Mouse (Mus musculus) limb, embryonic 11.5 days (tissue): Measurements from ENCODE around the gene Cdk5rap3. TPM values are rescaled to one million over a fixed set of nuclear protein-coding genes. Genes with fewer than 3 reads are reported as not detected.

Source experiments
- polyA plus RNA-seq: library from polyadenylated mRNA; unstranded; fragments of >200 nt; fragmentation: Nextera tagmentation; extraction: Ambion mirVana; gene quantifications from 2 replicates; pipeline ENCODE4 v1.2.1, GENCODE M21; 2014

Gene Cdk5rap3
- polyA plus RNA-seq, 1 experiment from 2014 or later, result 77.0 TPM

Other genes with a start within 250 kb of the Cdk5rap3 start
- 10.3 and 11.3 TPM in 2 replicates for gene Snx11, start 138.9 kb downstream of the Cdk5rap3 start, polyA plus RNA-seq
- 172 and 179 TPM in 2 replicates for gene Cbx1, start 127.4 kb downstream of the Cdk5rap3 start, polyA plus RNA-seq
- 30.1 and 33.7 TPM in 2 replicates for gene Nfe2l1, start 86.5 kb downstream of the Cdk5rap3 start, polyA plus RNA-seq
- gene Copz2, start 66.6 kb downstream of the Cdk5rap3 start, polyA plus RNA-seq, result 53.8 and 56.8 TPM in 2 replicates
- gene Prr15l, start 11.6 kb upstream of the Cdk5rap3 start, polyA plus RNA-seq, result 0.35 and 0.97 TPM in 2 replicates
- gene Pnpo, start 27.5 kb upstream of the Cdk5rap3 start, polyA plus RNA-seq, result 25.5 and 27.5 TPM in 2 replicates
- 23.4 and 25.8 TPM in 2 replicates for gene Sp2, start 66.5 kb upstream of the Cdk5rap3 start, polyA plus RNA-seq
- 2.1 and 2.4 TPM in 2 replicates for gene Sp6, start 96.9 kb upstream of the Cdk5rap3 start, polyA plus RNA-seq
- gene Scrn2, start 113.4 kb upstream of the Cdk5rap3 start, polyA plus RNA-seq, result 31.9 and 34.4 TPM in 2 replicates
- 0.79 and 1.4 TPM in 2 replicates for gene Lrrc46, start 124.9 kb upstream of the Cdk5rap3 start, polyA plus RNA-seq
- gene Mrpl10, start 125.1 kb upstream of the Cdk5rap3 start, polyA plus RNA-seq, result 93.0 and 96.5 TPM in 2 replicates
- gene Osbpl7, start 134.1 kb upstream of the Cdk5rap3 start, polyA plus RNA-seq, result 5.8 and 6.3 TPM in 2 replicates
- not detected in 2 replicates for gene Tbx21, start 198.8 kb upstream of the Cdk5rap3 start, polyA plus RNA-seq
- gene Tbkbp1, start 235.0 kb upstream of the Cdk5rap3 start, polyA plus RNA-seq, result 6.2 and 6.5 TPM in 2 replicates